Mouse (Mus musculus): ENCODE measurements around the gene Celf2. TPM values are rescaled to one million over a fixed set of nuclear protein-coding genes. Genes with fewer than 3 reads are reported as not detected.
"Not testable (repeated sequence)": the region's sequence is repeated elsewhere in the genome, so short reads cannot be mapped to it uniquely, and the experiment has no call there.

Gene Celf2
- total RNA-seq, 2 experiments from 2014 or later, result 69.7 to 79.8 TPM

DNA sequence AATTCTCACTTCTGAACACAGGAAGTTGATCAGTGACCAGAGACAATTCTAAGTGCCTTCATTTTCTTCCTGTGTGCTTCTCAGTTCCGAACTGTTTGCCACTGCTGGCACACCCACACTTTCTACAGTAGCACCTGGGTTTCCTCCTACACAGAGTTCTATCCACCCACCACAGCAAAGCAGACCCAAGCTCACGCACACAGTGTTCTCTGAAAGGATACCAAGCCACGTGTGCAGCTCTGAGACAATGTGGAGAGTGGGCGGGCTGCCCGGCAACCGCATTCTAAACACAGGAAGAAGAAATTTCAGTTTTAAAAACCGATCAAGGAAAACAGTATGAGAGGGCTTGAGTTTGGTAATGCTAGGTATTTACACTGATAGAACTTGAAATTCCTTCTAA, 239.3 kb downstream of the Celf2 start:
- DNase-seq (ENCODE audit: low spot score), result peak; percentile 25

DNA sequence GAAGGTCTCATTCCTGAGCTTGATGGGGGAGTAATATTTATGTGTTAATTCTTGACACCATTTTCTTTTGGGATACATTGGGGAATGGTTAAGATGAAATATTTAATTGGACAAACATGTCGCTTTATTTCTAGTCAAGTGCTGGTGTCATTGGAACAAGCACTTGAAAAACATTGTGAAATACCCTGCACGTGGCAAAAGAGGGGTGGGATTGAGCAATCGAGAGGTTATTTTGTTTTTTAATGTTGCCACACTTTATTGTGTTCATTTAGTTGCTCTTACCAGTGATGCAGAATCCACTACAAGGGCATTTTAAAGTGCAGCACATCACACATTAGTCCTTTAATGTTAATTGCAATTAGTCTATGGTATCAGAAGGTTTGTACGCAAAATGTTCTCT, 242.2 kb downstream of the Celf2 start:
- DNase-seq (ENCODE audit: low spot score), result peak; percentile 51

DNA sequence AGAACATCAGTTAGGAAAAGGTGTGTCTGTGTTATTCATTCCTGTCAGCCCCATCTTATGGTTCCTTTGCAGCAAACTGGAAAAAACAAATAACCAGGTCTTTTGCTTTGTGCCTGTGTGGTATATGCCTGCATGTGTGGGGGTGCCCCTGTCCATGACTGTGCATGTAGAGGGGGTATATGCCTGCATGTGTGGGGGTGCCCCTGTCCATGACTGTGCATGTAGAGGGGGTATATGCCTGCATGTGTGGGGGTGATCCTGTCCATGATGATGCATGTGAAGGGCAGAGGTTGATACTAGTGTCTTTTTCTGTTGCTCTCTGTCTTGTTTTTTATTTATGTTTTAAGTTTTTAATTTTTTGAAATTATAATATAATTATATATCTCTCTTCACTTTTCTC, 246.7 kb downstream of the Celf2 start:
- DNase-seq (ENCODE audit: low spot score), result not testable (repeated sequence)

DNA sequence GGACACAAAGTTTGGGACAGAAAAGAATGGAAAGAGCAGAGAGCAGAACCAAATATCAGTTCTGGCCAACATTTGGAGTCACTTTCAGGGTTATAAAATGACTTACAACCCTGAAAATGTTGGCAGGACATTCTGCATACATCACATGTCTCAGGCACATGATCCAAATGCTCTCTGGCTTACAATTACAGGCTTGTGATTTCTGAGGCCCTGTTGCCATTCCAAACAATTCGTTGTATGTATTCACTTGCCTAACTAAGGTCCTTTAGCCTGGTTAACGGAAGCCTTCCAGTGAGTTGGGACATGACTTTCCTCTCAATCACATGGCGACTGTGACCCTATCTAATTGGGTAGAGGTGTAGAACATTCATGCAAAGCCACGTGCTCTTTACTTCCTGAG, 249.2 kb downstream of the Celf2 start:
- DNase-seq (ENCODE audit: low spot score), result peak; percentile 78

DNA sequence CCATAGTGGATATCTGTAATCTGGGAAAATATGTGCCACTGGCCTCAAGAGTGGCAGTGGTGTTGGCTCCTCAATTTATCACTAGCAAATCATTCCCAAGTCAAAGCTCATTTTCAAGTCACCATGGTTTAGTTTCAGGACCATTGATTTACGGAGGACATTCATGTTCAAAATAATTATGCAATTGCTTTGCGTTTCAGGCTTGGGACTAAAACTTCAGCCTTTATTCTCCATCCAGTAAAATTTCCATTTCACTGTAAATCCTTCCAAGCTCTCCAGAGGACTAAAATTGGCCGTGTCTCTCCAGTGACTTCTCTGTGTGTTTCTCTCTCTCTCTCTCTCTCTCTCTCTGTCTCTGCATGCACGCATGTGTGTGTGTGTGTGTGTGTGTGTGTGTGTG, 249.7 kb downstream of the Celf2 start:
- peak; percentile 22 for DNase-seq (ENCODE audit: low spot score)

DNA sequence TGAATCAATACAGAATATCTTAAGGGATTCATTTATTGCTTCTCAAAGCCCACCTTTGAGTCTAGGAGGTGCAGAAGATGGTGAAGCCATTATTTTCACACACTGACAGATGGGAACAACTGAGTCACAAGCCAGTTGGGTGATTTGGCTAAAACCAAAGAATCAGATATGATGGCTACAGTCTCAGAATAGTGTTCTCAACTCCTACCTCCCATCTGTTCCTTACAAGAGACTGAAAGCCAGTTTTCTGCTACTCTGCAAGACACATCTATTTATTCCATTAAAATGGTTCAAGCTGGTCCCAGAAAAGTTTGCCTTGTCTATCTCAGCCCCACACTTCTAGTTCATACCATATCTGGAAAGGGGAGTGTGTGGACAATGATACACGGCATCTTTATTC, 253.3 kb downstream of the Celf2 start:
- no peak for DNase-seq (ENCODE audit: low spot score)

DNA sequence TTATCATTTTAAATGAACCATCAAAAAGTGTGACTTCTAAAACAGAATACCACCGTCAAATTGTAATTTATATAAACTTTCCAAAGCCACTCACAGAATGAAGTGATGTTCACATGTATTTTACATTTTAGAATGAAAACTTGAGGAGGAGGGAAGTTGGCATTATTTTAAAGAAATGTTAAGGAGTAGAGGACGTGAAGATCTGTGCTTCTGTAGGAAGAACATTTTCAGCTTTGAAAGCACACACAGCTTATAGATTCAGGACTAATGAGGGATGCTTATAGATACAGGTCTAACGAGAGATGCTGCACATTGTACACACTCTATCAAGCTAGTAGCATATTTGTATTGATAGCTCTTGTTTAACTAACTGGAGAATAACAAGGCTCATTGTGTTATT, 254.0 kb downstream of the Celf2 start:
- no peak for DNase-seq (ENCODE audit: low spot score)

DNA sequence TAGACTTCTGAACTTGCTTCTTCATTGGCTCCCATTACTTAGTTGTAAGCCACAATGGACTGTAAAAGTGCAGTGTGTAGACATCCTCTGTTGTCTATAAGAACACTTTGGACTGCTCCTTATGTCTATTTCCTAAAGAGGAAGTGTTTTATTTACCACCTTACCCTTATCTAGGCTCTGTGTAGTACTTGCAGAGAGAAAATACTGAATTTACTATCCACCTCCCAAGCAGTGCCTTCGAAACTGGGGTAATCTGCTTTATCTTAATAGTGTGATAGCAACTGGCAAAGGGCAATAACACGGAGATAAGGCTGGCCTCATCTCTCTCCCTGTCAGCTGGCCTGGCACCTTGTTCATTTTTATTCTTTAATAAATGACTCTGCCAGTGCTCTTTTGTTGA, 259.0 kb downstream of the Celf2 start:
- no peak for DNase-seq (ENCODE audit: low spot score)

DNA sequence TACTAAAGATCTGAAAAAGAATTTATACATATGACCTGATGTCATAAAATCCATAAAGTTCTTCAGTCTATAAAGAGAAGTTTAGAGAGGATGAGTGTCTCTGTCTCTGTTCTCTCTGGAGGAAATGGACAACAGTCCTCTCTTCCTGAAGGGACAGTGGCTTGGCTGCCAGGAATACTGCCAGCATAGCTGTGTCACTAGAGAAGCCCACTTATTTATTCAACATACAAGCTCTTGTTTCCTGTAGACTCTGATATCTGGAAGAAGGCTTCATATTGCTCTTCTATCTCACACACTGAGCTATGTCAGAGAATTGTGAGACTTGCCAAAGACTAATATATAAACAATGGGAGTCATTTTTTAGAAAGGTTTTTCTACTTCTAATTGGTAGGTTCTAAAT, 260.4 kb downstream of the Celf2 start:
- DNase-seq (ENCODE audit: low spot score), result no peak

DNA sequence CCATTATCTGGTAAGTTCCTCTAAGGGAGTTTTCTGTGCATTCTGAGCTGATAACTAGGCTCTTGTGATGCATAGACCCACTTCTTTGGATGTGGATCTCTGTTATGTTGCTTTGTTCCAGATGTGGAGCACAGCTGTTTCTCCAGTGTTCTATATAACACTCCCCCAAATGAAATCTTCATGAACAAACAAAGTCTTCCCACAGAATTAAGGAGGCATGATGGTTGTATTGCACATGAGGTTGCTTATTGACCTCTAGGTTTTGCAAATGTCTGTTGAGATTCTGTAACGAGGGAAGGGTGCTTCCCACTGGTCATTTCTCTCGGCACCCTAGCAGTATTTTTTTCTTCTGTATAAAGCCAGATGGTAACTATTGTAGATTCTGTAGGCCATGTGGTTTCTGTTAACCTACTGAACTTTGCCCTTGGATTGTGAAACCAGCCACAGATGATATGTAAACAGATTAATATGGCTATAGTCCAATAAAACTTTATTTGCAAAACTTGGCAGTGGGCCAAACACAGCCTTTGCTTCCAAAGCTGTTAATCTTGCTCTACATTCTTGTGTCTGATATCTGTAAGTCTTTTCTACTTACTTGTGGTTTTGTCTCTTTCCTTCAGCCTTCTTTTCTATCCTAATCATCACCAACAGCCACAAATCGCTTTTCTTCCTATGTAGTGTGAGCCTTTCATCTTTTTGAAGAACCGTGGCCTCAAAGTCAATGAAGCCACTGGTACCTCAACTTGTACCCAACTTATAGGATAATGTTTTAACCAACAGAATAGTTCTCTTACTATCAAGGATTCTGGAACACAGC, 263.2 kb downstream of the Celf2 start:
- DNase-seq (ENCODE audit: low spot score), result peak; percentile 70

DNA sequence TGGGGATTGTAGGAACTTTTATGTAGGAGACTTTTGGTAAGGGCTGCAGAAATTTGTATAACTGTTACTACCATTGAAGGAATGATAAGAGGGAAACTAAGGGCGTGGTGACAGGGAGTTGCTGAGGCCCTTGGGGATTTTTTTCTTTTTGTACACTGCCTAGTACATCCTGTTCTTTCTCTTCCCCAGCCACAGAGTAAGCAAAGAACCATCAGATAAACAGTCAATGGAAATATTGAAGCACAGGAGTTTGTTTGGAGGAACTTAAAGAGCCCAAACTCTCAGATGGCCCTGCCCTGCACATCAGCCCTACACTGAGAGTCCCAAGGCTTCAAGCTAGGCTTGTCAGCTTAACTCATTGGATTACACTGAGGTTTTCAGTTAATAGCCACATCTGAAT, 267.2 kb downstream of the Celf2 start:
- DNase-seq (ENCODE audit: low spot score), result peak; percentile 59

DNA sequence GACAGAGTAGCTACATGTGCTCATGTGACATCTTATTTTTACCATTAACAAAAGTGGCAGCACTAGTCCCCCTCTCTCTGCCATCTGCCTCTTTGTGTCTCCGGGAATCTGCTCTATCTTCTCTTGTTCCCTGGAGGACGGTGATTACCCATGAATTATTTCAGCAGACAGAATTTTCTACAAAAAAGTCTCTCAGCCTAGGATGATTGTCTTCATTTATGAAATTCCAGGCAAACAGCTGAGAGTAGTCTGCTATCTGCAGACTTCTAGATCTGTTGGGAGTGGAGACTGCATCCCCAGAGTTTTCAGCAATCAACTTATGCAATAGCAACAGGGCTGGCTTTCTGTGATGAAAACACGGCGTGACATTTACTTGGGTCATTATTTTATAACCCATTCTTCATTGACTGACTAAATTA, 267.8 kb downstream of the Celf2 start:
- peak; percentile 43 for DNase-seq (ENCODE audit: low spot score)

DNA sequence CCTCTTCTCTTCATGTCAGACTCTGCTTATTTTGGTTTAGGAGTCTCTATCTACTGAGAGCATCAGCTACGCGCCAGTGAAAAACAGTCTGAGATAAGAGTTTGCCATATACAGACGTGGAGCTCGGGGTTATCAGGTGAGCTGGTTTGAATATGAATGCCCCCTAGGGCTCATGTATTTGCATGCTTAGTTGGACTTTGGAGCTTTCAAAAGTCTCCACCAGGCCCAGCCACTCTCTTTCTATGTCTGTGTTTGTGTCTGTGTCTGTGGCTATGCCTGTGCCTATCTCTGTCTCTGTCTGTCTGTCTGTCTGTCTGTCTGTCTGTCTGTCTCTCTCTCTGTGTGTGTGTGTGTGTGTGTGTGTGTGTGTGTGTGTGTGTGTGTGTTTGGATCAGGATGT, 272.1 kb downstream of the Celf2 start:
- DNase-seq (ENCODE audit: low spot score), result no peak

DNA sequence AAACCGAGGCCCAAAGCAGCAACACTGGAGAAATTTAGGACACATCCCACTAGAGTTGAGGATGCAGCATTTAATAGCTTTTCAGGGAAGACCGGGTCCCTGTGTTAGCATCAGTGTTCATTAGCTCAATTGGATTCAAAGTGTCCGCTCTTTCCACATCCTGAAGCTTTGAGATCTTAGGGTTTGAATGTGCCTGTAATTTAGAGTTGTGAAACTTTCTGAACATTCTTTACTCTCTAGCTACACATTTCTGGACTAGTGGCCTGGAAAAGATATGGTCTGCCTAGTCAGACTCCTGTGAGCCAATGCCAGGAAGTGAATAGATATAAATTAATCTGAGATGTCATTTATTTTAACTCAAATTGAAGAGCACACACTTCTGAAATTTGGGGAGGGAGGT, 272.9 kb downstream of the Celf2 start:
- no peak for DNase-seq (ENCODE audit: low spot score)

DNA sequence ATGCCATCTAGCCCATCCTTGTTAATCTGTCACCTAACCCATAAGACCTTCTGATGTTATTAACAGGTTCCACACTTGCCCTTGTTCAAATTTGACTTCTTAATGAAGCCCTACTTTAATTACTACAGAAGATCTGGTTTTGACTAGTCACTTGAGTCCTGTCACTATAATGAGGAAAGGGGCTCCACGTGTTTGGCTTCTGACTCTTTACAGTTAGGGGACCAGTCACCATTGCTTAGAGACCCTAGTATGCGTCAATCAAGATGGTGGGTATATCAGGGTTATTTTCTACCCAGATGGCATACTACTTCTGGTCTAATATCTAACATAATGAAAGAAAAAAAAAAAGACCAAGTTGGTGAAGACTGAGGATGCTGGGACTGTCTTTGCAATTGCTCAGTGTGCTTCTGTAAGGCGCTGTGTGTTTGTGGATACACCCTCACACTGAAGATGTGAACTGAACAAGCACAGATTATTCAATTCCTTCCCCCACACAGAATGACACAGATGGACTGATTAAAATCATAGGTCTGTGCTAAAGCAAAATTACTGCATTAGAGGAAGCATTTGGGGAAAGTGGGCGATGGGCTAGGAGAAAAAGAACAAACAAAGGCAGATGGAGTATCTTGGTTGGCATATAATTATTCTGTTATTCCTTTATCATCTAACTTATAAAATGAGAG, 274.2 kb downstream of the Celf2 start:
- no peak for DNase-seq (ENCODE audit: low spot score)

DNA sequence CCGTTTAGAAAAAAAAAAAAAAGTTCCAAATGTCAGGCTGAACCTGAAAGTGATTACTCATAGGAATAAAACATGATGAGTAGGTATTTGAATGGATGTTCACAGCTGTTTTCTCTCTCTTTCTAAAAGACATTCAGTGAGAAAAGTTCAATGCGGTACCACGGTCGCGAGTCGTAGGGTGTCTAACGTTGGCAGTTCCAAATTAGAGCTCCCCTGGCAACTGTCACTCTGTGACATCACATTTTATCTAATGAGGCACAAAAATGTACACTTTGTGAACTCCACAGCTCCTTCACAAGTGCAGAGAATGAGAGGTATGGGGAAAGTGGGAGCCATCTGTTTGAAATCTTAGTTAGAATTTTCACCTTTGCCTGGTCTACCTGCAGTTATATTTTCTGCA, 274.8 kb downstream of the Celf2 start:
- no peak for DNase-seq (ENCODE audit: low spot score)

DNA sequence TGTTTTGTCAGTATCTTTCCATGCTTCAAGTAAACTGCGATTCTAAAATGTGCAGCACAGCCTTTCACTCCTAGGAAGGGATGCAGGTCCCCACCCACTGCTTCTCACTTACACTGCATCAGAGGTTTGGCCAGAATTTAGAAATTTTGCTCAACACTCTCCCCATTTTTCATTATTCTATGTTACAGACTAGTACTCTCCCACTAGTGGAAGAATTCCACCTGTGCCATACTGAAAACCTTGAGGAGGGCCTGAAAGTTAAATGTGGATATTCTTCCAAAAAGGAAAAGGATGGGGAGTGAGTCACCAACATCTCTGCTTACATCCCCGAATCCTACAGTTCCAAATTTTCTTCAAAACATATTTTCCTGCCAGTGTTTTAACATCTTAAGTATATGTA, 276.0 kb downstream of the Celf2 start:
- no peak for DNase-seq (ENCODE audit: low spot score)

DNA sequence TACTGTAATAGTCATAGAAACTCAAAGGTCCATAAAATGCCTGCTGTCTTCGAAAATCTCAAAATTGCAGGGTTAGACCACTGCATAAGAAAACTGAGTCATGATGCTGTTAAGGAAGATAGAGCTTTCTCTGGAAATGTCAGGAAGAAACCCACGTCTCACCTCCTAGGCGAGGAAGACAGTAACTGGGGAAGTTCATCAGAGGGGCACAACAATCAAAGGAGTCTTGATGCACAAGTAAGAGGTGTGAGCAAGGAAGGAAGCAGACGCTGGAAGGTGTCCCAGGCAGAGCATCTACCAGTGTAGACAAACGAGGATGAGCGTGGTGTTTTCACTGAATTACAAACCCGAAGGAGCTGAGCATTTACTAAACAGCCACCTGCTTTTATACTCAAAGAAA, 282.6 kb downstream of the Celf2 start:
- DNase-seq (ENCODE audit: low spot score), result no peak

DNA sequence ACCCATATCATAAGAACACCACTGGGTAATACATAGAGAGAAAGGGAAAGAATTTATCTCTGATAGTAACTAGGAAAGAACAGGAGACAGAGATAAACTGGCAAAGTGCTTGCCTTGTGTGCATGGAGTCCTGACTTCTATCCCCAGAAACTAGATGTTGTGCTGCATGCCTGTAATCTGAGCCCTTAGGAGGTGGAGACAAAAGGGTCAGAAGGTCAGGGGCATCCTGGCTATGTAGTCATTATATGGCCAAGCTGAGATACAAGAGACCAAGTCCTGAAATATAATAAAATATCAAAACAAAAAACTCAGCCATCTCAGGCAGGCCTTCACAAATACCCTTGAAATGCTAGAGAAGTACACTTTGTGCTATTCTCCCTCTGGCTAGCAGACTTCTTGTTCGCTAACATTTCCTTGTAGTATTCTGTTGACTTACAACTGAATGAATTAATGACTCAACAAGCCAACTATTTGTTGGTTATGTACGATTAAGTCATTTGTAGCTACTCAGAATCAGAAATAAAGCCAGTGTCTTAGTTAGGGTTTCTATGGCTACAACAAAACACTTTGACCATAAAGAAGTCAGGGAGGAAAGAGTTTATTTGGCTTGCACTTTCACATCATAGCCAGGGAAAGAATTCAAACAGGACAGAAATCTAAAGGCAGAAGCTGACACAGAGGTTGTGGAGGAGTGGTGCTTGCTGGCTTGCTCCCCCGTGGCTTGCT, 284.9 kb downstream of the Celf2 start:
- DNase-seq (ENCODE audit: low spot score), result no peak

DNA sequence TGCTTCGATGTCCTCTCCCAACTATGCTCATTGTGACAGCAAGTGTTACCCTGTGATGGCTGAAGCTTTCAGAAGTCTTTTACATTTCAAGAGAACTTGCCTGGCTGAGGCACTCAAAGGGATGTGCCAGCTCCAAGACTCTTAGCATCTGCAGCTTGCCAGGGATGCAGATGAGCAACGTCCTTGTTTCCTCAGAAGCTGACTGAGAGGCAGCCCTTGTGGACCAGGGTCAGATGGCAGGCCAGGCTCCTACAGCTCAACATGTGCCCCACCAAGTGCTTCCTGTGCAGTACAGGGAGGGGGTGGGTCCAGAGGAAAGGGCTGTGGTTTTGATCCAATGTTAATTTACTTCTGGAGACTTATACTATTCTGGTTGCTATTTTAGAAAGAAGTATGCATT, 285.8 kb downstream of the Celf2 start:
- DNase-seq (ENCODE audit: low spot score), result no peak

DNA sequence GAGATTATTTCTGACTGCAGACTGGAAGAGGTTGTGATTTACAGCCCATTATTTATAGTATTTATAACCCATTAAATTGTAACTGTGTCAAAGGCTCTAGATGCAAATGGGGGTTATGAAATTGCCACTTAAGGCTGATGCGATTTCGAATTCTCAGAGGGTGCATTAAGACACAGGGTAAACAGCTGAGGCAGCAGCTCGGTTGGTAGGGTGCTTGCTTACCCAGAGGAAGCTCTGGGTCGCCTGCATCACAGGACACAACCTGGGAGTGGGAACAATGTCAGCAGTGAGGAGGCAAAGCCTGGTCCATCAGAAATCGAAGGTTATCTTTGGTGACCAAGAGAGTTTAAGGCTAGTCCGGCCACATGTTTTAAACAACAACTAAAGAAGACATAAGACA, 286.5 kb downstream of the Celf2 start:
- no peak for DNase-seq (ENCODE audit: low spot score)

DNA sequence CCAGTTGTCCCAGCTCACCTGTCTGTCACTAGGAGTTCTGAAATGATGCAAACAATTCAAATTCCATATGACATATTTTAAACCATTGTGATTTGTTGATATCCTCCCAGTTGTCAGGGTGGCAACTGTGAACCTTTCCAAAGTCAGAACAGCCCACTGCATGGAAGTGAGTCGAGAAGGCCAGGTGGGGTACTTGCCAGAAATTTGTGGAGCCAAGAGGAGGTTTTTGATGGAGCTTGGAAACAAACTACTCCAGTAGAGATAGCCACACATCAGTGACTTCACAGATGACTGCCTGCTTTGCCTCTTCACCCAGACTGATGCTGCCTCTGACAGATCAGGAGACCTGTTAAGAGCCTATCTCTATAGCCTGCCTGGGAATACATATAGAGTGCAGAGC, 287.5 kb downstream of the Celf2 start:
- no peak for DNase-seq (ENCODE audit: low spot score)

DNA sequence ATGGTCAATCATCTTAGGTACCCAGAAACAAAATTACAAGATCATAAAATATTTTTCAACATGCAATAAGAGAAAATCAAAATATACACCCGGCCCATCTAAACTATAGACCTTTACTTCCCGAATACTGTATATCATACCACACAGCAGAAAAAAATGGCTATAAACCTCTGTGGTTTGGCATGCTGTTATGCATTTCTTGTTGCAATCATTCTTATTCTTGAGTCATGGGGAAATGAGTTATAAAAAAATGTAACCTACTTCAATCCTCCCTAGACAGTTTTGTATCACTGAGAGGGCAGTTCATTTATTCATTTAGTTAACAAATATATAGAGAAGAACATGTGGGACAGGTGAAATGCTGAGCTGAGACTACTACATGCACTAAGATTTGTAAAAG, 291.3 kb downstream of the Celf2 start:
- DNase-seq (ENCODE audit: low spot score), result no peak

All from gastrocnemius, adult 18-20 months (tissue).